Mouse (Mus musculus) cerebellum, postnatal 14 days (tissue): ENCODE data around the gene Fam171a2.
A peak's percentile ranks its signal among the peaks of the same experiment; 100 is the strongest.

Experiments
- DNase-seq, 2 experiments: peaks; one replicate each; pipeline ENCODE4 v3.0.0; 2021; ENCODE audit warnings: mixed read lengths in 2 of 2

Fam171a2 gene

DNA sequence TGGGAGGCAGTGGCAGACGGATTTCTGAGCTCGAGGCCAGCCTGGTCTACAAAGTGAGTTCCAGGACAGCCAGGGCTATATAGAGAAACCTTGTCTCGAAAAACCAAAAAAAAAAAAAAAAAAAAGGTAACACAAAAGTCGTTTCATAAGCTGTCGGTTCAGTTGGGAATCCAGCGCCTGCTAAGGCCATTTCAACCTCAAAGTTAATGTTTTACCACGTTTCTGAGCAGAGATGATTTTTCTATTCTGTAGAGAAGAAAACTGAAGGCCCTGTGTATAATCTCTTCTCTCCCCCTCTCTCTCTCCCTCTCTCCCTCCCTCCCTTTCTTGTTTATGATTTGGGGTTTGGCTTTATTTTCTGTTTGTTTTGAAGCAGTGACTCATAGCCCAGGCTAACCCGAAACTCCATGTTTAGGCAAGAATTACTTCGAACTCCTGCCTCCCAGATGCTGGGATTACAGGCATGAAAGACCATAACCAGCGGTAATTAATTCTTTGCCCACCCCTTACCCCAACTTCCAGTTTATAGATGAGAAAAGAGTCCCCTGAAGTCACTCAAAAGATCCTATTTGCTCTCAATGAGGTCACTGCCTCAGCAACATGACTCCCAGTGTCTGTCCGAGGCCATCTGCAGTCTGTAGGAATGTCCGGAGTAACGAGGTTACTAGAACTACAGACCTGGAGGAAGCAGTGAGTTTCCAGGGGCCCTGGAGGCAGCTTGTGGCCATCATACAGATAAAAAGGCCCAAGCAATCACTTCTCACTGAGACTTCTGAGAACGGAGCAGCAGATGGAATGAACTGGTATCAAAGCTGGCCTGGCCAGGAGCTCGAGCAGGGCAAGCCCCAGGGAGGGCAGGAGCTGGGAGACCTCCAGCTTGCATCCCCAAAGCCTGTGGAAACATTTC lies 38.3 kb downstream of the Fam171a2 start:
- peak in 1 of 2 experiments; percentile 10 for DNase-seq

DNA sequence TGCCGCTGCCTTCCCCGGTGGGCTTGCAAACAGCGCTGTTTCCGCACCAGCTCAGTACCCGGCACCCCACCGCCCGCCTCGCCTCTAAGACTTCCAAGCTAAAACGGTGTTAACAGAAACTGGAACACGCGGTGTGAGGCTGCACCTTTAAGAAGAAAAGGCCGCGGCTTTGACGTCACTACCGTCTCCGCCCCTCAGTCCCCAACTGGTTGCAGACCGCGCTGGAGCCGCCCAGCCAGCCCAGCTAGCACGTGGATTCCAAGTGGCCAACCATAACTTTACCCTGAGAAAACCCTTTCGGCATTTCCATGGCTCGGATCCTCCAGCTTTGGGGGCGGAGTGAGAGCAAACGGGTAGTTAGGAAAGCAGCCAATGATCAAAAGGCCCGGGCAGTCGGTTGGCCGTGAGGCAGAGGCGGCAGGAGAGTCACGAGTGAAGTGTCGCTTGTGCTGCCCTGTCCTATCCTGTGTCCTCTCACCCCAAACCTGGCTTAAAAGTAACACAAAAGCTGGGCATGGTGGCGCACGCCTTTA lies 39.1 kb downstream of the Fam171a2 start:
- peak; percentile 96 to 97 for DNase-seq

DNA sequence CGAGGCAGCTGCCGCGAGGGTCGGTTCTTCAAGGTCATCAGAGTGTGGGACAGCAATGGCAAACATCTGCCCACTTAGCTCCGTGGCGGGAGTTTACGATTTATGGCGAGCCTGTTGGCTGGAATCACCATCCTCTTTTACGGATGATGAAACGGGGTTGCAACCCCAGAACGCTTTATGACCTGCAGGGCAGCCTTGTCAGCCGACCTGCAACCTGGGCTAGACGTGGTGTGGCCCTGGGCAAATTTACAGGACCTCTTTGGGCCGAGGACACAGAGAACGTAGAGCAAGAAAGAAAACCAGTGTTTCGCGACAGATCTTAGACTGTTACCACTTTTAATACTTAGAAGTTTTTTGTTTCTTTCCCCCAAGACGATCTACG lies 39.7 kb downstream of the Fam171a2 start, which contains the start of gene Slc25a39:
Slc25a39 (minus strand) TSS at position 113 of the 382 bp plus-strand sequence.
- DNase-seq = no peak

DNA sequence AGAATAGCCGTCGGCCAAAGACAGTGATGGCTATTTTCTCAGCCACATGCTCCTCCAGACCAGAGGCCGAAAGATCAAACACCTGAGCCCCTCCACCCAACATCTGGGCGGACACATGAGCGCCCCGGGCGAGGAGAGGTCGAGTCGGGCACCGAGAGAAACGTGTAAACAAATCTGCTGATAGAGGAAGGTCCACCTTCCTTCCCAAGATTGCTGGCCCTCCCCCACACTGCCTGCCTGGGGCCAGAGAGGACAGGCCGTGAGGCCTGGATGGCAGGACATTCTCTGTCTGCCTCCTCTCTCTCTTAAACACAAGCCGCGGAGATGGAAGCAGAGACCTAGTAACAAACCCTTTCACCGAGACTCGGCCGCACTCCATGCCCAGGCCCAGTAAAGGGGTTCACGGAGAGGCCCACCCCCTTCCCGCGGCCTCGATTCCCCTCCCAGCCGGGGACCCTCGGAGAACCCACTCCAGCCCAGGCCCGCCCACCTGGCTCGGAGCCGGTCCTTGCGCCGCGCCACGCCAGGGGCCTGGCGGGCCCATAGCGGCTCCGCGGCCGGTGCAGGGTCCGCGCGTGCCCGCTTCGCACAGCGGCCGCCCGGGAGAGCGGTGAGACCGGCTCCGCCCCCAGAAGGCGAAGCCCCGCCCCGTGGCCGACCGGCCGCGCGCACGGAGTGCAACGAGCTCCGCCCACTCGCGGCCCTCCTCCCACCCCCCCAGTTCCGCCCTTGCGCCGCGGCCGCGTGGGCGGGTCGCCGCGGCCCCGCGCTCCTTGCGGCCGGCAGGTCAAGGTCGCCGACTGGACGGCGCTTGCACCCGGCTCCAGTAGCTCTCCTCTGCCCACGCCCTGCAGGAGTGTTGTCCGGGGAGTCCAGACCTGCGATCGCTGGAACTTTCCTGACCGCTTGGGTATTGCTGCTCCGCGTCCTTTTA lies 40.3 kb downstream of the Fam171a2 start:
- DNase-seq = peak; percentile 95 to 97

DNA sequence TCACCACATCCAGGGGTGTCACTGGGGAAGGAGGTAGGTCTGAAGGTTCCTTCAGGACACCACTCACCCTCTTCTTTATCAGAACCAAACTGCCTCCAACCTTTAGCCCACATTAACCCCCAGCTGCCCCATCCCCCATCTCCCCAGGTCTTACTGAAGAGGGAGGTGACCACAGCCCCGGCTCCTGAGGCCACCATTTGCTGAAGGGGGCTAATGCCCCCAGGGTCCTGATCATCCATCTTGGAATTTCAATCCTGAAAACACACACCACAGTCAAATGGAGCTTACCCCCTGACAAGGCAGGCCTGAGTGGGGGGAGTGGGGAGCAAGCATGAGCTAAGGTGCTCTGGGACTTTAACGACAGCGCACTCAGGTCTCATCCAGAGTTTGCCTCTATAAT lies 41.1 kb downstream of the Fam171a2 start:
- peak; percentile 35 to 42 for DNase-seq

DNA sequence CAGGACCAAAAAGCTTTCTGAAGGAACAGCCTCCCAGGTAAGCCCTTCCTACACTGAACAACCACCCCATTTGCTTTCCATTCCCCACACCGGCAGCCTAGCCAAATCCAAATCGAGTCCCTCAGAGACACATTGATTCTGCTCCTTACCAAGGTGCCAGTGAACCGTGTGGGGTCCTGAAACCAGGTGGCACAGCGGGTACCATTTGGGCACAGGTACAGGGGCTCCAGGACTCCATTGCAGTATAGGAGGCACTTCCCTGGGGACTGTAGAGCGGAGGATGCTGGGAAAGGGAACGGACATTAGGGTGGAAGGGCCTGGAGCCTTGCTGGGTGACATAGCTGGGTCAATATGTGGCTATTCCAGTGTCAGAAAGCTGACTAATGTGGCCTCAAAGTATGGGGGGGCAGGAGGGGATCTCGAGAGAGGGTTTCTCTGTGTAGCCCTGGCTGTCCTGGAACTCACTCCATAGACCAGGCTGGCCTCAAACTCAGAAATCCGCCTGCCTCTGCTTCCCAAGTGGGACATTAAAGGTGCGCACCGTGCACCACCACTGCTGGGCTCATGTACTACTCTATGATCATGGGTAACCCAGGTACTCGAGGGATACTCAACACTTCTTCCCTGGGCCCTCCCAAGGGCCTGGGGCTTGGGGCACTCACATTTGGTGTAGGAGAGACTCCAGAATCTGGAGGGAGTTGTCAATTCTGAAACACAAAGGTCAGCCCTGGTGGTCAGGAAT lies 41.8 kb downstream of the Fam171a2 start:
- peak in 1 of 2 experiments; percentile 26 for DNase-seq

DNA sequence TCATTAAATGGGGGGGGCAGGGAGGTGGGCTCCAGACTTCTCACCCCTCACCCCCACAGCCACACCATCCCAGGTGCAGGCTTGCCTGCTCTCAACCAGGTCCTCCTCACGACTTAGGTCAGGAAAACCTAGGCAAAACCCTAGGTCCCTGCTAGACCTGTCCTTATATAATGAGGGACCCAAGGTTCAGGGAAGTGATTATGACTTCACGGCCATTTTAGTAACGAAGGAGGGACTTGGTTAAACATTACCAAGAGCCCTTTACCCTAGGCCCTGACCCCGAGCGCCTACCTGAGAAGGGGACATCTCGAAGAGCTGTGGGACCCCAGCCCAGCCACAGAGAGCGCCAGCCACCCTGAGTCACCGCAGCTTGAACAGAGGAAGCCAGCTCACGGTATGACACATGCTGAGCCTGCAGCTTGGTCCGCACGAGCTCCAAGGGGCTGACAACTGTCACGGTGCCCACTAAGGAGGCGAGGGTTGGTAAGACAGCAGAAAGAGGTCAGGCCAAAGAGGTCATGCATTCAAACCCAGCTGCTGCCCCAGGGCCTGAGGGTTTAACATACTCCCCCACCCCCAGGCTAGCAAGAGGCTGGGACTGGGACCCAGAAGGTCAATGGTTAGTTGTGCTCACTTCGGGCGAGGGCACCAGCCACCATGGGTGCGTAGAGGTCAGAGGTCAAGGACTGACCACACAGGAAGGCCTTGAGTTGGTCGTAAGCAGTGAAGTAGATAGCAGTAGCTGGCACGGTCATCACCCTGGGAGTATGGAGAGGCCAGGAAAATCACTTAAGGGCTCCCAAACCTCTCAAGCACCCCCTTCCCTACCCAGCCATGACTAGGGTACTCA lies 43.1 kb downstream of the Fam171a2 start:
- DNase-seq = peak in 1 of 2 experiments; percentile 21

DNA sequence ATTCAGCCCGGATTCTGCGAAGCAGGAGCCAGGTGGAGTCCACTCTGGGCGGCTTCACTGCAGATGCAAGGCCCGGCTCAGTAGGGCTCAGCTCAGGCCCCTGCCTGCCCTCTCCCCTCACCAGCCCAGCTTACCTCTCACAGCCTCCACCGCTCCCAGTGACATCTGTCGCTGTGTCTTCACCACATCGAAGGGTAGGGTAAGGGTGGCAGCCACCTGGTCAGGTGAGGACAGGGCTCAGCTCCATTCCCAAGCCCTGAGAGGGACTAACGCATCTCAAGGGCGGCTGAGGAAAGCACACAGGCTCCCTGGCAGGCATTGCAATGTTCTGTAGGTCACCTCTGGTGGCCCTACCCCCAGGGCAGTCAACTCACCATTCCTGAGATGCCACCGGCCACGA lies 43.8 kb downstream of the Fam171a2 start:
- DNase-seq = peak; percentile 18 to 20

DNA sequence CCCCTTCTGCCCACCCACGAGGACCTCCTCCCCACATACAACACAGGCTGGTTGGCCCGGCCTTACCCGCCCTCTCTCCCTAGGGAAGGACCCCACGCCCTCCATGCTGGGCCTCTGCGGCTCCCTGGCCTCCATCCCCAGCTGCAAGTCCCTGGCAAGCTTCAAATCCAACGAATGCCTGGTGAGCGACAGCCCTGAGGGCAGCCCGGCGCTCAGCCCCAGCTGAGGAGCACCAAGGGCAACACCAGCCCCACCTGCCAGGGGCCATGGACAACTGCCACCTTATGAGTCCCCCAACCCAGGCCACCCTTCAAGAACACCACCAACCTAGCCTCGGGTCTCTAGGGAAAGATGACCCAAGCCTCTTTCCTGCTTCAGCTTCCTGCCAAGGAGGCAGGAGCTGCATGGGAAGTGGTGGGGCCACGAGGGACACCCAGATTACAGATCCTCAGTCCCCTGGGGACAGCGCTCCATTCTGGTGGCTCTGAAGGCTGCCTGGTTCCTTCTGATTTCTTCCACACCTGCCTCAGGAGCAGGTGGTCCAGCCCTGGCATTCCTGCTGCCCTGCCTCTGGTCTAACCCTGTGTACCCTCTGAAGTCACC lies 45.5 kb downstream of the Fam171a2 start:
- DNase-seq = peak; percentile 21 to 34

DNA sequence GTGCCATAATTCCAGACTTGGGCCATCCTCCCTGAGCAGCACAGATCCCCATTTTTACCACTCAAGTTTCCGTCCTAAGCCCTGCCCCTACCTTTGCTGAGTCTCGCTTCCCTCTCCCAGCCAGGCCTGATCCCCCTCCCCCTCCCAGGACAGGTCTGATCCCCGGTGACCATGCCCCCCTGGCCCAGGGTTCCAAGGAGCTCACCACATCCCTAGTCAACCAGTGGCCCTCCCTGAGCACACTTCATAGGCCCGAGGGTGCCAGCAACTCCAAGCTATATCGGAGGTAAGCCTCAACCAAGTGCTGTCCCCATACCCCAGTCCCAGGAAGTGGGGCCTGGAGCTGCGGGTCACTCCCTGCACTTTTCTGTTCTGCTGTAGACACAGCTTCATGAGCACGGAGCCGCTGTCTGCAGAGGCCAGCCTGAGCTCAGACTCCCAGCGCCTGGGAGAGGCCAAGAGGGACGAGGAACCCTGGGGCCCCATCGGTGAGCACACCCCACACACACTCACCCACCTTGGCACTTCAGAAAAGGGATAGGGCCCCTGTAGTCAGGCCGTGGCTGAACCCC lies 46.9 kb downstream of the Fam171a2 start:
- DNase-seq = peak; percentile 15 to 33

DNA sequence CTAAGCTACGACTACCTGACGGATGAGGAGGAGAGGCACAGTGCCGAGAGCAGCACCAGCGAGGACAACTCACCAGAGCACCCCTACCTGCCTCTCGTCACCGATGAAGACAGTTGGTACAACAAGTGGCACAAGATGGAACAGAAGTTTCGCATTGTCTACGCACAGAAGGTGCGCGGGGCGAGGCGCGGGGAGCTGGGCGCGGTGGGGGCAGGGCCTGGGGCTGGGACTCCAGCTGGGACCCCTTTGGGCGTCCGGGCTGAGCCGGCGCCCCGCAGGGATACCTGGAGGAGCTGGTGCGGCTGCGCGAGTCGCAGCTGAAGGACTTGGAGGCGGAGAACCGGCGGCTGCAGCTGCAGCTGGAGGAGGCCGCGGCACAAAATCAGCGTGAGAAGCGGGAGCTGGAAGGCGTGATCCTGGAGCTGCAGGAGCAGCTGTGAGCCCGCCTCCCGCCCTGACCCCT lies 47.8 kb downstream of the Fam171a2 start:
- peak; percentile 33 to 40 for DNase-seq

DNA sequence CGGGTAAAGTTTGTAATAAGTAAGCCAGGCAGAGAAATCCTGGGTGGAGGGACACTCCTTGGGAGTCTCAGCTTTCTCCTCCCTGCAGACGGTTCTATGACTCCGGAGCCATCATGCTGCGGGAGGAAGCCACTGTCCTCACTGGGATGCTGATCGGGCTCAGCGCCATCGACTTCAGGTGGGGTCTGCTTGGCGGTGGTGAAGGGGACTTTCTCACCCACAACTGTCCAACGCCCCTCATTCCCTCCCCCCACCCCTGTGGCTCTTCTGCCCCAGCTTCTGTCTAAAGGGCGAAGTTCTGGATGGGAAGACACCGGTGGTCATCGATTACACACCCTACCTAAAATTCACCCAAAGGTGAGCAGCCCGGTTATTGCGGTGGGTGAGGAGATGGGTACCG lies 48.4 kb downstream of the Fam171a2 start:
- peak; percentile 36 to 37 for DNase-seq

DNA sequence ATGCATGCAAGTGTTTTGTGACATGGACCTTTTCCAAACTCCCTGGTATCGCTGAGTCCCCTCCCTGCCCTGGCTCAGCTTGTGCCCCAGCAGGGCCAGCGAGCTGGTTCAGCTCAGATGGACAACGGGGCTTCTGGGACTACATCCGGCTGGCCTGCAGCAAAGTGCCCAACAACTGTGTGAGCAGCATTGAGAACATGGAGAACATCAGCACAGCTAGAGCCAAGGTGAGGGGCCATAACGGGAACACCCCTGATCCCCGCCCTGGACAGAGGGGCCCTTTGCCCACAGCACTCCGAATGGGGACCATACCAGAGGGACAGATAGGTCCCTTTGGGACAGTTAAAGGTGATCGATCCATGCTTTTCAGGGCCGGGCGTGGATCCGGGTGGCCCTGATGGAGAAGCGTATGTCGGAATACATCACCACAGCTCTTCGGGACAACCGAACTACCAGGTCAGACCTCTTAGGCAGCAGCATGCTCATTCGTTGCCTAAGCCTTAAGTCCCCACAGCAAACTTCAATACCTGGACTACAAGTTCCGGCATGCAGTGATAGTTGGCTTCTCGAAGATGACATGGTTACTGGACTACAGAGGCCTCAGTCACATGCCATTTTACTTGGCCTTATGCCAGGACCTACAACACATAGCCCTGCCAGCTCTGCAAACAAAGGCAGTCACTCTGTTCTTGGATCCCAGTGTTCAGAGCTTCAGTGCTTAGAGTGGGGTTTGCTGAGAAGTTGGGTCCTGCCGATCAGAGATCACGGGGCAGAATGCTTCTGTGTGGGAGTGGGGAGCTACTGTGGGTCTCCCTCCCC lies 49.3 kb downstream of the Fam171a2 start:
- peak; percentile 75 to 78 for DNase-seq

DNA sequence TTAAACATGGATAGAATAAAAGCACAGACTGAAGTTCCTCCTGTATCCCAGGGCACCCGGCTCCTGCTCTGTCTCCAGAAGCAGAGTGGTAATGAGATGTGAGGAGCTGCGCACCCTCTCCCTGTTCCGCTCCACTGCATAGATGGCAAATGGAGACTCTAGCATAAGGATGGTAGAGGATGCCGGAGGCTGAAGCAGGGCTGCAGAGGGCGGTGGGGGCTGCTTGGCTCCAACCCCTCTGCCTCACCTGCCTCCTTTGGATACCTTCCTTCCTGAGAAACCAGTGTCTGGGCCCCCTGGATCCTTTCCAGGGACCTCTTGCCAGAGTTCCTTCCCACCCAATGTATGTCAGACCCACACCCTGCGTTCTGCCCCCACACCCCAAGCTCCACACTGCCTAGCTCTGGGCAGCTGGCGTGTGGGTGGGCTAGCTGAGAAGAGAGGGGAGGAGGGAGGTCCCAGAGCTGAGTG lies 50.8 kb downstream of the Fam171a2 start:
- peak; percentile 48 to 50 for DNase-seq

DNA sequence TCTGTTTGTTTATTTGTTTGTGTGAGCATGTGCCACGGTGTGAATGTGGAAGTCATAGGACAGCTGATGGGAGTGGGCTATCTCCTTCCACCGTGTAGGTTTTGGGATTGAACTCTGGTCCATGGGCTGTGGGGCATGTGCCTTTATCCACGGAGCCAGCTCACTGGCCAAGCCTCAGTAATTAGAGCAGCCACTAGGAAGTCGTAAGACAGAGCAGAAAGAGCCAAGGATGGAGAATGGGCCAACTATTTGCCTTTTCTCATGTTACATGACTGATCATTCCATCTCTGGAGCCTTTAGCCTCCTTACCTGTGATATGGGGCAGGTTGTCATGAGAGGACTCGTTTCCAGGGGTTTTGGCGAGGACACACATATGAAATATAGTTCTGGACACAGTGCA lies 51.2 kb downstream of the Fam171a2 start:
- DNase-seq = peak in 1 of 2 experiments; percentile 40

DNA sequence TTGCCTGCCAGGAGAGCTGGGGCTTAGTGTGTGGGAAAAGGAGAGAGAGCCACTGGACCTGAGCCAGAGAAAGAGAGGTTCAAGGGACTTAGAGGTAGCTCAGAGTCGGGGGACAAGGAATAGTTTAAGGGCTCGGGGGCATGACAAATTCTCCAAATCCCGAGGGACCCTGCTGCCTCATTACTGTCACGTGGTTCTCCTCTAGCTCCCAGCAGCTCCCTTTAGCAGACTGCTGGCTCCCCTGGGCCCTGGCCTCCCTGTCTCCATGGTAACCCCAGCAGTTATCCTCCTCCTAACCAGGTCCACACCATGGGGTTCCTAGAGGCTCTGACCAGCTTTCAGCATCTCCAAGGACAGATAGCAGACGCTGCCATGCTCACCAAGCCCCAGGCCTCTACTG lies 52.2 kb downstream of the Fam171a2 start:
- DNase-seq = peak; percentile 65 to 67

DNA sequence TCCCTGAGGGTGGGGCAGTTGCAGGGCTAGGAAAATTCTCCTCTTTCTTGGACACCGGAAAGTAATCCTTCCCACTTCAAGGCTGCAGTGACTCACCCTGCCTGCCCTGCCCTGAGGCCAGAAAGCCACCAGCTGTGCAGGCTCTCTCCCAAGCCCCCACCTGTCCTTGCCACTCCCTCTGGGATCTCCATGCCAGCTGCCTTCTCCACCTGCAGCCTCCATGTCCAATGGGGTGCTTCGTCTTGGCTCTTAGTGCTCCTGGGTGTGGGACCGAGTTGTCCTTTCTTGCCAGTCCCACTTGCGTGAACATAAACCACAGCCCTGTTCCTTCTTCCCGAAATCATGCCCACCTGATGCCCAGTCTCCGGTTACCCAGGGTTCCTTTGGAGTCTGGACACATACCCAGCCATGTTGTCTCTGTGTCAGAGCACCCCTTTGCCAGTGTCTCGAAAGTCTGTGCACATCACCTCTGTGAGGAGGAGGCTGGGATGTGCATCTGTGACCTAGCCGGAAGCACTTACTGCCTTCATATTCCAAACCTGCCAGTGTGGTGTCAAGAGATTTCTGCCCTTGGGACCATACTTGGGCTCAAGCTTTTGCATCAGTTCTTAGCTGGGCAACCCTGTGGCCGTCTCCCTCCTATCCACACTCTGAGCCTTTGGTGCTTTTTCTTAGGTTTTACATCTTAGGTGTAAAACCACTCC lies 52.9 kb downstream of the Fam171a2 start:
- DNase-seq = peak; percentile 59 to 69

DNA sequence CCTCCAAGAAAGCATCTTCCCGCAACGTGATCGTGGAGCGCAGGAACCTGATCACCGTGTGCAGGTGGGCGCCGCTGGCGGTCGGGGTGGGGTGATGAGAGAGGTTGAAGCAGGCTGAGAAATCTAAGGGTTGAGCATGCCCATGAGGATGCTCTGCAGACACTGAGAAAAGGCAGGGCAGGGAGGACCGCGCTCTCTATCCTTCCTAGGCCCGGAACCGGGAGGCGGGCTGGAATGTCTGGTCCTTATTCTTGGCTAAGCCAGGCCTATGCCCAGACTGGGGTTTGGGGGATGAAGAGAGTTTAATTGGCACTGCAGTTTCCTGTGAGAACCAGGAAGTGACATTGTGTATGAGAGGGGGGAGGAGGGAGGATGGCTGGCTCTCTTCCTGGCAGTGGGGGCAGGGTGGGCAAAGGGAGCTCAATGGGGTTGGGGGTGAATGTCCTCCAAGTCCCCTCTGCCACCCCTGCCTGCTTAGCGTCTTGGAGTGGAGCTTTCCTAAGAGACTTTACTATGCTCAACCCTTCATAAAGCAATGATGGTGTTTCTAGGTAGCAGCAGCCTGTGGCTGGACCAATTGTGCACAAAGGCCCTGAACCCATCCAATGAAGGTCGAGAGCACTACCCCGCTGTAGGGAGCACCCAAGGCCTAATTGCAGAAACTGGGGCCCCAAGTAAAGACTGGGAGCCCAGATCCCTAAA lies 53.6 kb downstream of the Fam171a2 start:
- DNase-seq = peak; percentile 77 to 84
